Mouse (Mus musculus) heart, embryonic 11.5 days (tissue): Measurements from ENCODE around the gene Inpp4a. TPM values are rescaled to one million over a fixed set of nuclear protein-coding genes. Genes with fewer than 3 reads are reported as not detected.

ENCODE experiments used
- ATAC-seq: fragments of 200-750 bp; cut with Nextera tagmentation; replicated peaks from 2 replicates; pipeline ENCODE4 v1.8.0; 2017; ENCODE audit warnings: moderate library complexity; ENCODE audit not compliant: insufficient number of reproducible peaks, low FRiP score, low TSS enrichment
- H3K27ac ChIP-seq: fragments of 300-500 bp; sonication (generic); 2 replicates; pipeline ENCODE4 v1.5.1; 2014; ENCODE audit warnings: mild to moderate bottlenecking, low read depth, low read length
- H3K27me3 ChIP-seq: fragments of 300-500 bp; sonication (generic); 2 replicates; pipeline ENCODE4 v1.6.1; 2014; ENCODE audit warnings: mild to moderate bottlenecking, low read length, mixed read lengths; ENCODE audit not compliant: control insufficient read depth, insufficient read depth
- H3K36me3 ChIP-seq: fragments of 300-500 bp; sonication (generic); 2 replicates; pipeline ENCODE4 v1.6.1; 2014; ENCODE audit warnings: mild to moderate bottlenecking, low read length, moderate library complexity, mixed read lengths; ENCODE audit not compliant: control insufficient read depth, insufficient read depth
- H3K4me1 ChIP-seq: fragments of 300-500 bp; sonication (generic); 2 replicates; pipeline ENCODE4 v1.6.1; 2014; ENCODE audit warnings: low read length; ENCODE audit not compliant: control insufficient read depth, insufficient read depth
- H3K4me2 ChIP-seq: fragments of 300-500 bp; sonication (generic); 2 replicates; pipeline ENCODE4 v1.6.1; 2014; ENCODE audit warnings: mild to moderate bottlenecking, moderate library complexity
- H3K4me3 ChIP-seq: fragments of 300-500 bp; sonication (generic); 2 replicates; pipeline ENCODE4 v1.5.1; 2014; ENCODE audit warnings: low read depth, low read length
- H3K9ac ChIP-seq: fragments of 300-500 bp; sonication (generic); 2 replicates; pipeline ENCODE4 v1.6.1; 2014; ENCODE audit warnings: mild to moderate bottlenecking, low read depth, low read length, moderate library complexity
- H3K9me3 ChIP-seq: fragments of 300-500 bp; sonication (generic); replicated peaks from 2 replicates; pipeline ENCODE4 v1.6.1; 2016; ENCODE audit warnings: low read length; ENCODE audit not compliant: control insufficient read depth
- WGBS: fragments of 180-500 bp; shearing (Covaris S2); extraction: QIAGEN DNeasy Blood & Tissue Kit; methylation state at CpG from one replicate; pipeline ENCODE4 v1.1.7; 2014; ENCODE audit not compliant: insufficient replicate concordance; 5-methylcytosine and 5-hydroxymethylcytosine counted together
- polyA plus RNA-seq: library from polyadenylated mRNA; unstranded; fragments of >200 nt; fragmentation: Nextera tagmentation; extraction: Ambion mirVana; gene quantifications from 2 replicates; pipeline ENCODE4 v1.2.1, GENCODE M21; 2014

Gene Inpp4a
- polyA plus RNA-seq, 1 experiment from 2014 or later: 12.7 TPM

GRCm38 (mm10) chr1:37309939-37310515 is 10.4 kb downstream of the Inpp4a start:
- H3K9me3 ChIP-seq: no peaks in the 10 kb centered on the region
- no peaks in the 10 kb centered on the region for H3K36me3 ChIP-seq
- no peak overlapping the region for H3K4me2 ChIP-seq
- no peaks in the 10 kb centered on the region for H3K27me3 ChIP-seq
- WGBS: 94% methylated on average over 4 of the region's 4 CpGs
- no peak for ATAC-seq
- no peak overlapping the region for H3K27ac ChIP-seq
- H3K4me1 ChIP-seq: peaks cover 13% of the 10 kb centered on the region
- no peak overlapping the region for H3K9ac ChIP-seq
- no peak overlapping the region for H3K4me3 ChIP-seq

- peak overlapping the region; percentile 39; the same call in 1 of the 2 replicates for H3K9ac ChIP-seq
- no peak overlapping the region for H3K4me2 ChIP-seq
- no peak overlapping the region for H3K4me3 ChIP-seq
- H3K27me3 ChIP-seq: no peaks in the 10 kb centered on the region
- 0 out of 2 replicates have a peak overlapping the region, but pooled peaks have one; percentile 29 for H3K27ac ChIP-seq
- ATAC-seq: no peak
- no peaks in the 10 kb centered on the region for H3K9me3 ChIP-seq
- WGBS: 32% methylated on average over 7 of the region's 7 CpGs
- peaks cover 19% of the 10 kb centered on the region for H3K4me1 ChIP-seq
- H3K36me3 ChIP-seq: no peaks in the 10 kb centered on the region
Measured at GRCm38 (mm10) chr1:37314338-37314737, 14.7 kb downstream of the Inpp4a start.

- WGBS: 72% methylated on average over 7 of the region's 7 CpGs
- no peaks in the 10 kb centered on the region for H3K9me3 ChIP-seq
- no peak overlapping the region for H3K27ac ChIP-seq
- no peak for ATAC-seq
- H3K4me3 ChIP-seq: no peak overlapping the region
- peaks cover 15% of the 10 kb centered on the region for H3K4me1 ChIP-seq
- H3K4me2 ChIP-seq: no peak overlapping the region
- no peaks in the 10 kb centered on the region for H3K36me3 ChIP-seq
- no peaks in the 10 kb centered on the region for H3K27me3 ChIP-seq
- no peak overlapping the region for H3K9ac ChIP-seq
Measured at GRCm38 (mm10) chr1:37317644-37318285, 18.1 kb downstream of the Inpp4a start.

- no peaks in the 10 kb centered on the region for H3K9me3 ChIP-seq
- no peak overlapping the region for H3K9ac ChIP-seq
- no peak overlapping the region for H3K4me2 ChIP-seq
- H3K27me3 ChIP-seq: no peaks in the 10 kb centered on the region
- 83% methylated on average over 2 of the region's 2 CpGs for WGBS
- H3K4me3 ChIP-seq: no peak overlapping the region
- no peaks in the 10 kb centered on the region for H3K36me3 ChIP-seq
- peaks cover 15% of the 10 kb centered on the region for H3K4me1 ChIP-seq
- H3K27ac ChIP-seq: no peak overlapping the region
- no peak for ATAC-seq
Measured at GRCm38 (mm10) chr1:37318558-37318957, 18.9 kb downstream of the Inpp4a start.

- H3K36me3 ChIP-seq: no peaks in the 10 kb centered on the region
- H3K4me1 ChIP-seq: no peaks in the 10 kb centered on the region
- no peak overlapping the region for H3K9ac ChIP-seq
- no peak overlapping the region for H3K27ac ChIP-seq
- 83% methylated on average over 2 of the region's 2 CpGs for WGBS
- H3K4me2 ChIP-seq: no peak overlapping the region
- H3K9me3 ChIP-seq: no peaks in the 10 kb centered on the region
- no peak overlapping the region for H3K4me3 ChIP-seq
- ATAC-seq: no peak
- no peaks in the 10 kb centered on the region for H3K27me3 ChIP-seq
Measured at GRCm38 (mm10) chr1:37322690-37323089, 23.0 kb downstream of the Inpp4a start.

GRCm38 (mm10) chr1:37323208-37323607 is 23.5 kb downstream of the Inpp4a start:
- no peaks in the 10 kb centered on the region for H3K36me3 ChIP-seq
- H3K4me2 ChIP-seq: no peak overlapping the region
- no peak overlapping the region for H3K27ac ChIP-seq
- H3K27me3 ChIP-seq: no peaks in the 10 kb centered on the region
- H3K4me1 ChIP-seq: no peaks in the 10 kb centered on the region
- no peaks in the 10 kb centered on the region for H3K9me3 ChIP-seq
- H3K9ac ChIP-seq: no peak overlapping the region
- no peak for ATAC-seq
- H3K4me3 ChIP-seq: no peak overlapping the region
- WGBS: 84% methylated on average over 4 of the region's 4 CpGs

- 43% methylated on average over 5 of the region's 5 CpGs for WGBS
- H3K27me3 ChIP-seq: no peaks in the 10 kb centered on the region
- ATAC-seq: no peak; the same call in 1 of the 2 replicates
- H3K27ac ChIP-seq: no peak overlapping the region
- no peaks in the 10 kb centered on the region for H3K36me3 ChIP-seq
- H3K4me2 ChIP-seq: no peak overlapping the region
- no peaks in the 10 kb centered on the region for H3K4me1 ChIP-seq
- no peak overlapping the region for H3K9ac ChIP-seq
- no peaks in the 10 kb centered on the region for H3K9me3 ChIP-seq
- H3K4me3 ChIP-seq: no peak overlapping the region
Measured at GRCm38 (mm10) chr1:37324569-37324968, 24.9 kb downstream of the Inpp4a start.

GRCm38 (mm10) chr1:37327311-37327710 is 27.6 kb downstream of the Inpp4a start:
- no peaks in the 10 kb centered on the region for H3K4me1 ChIP-seq
- no peak for ATAC-seq
- H3K9me3 ChIP-seq: no peaks in the 10 kb centered on the region
- H3K4me2 ChIP-seq: no peak overlapping the region
- H3K4me3 ChIP-seq: no peak overlapping the region
- WGBS: 54% methylated on average over 4 of the region's 4 CpGs
- H3K27me3 ChIP-seq: no peaks in the 10 kb centered on the region
- H3K36me3 ChIP-seq: no peaks in the 10 kb centered on the region
- no peak overlapping the region for H3K9ac ChIP-seq
- no peak overlapping the region for H3K27ac ChIP-seq

GRCm38 (mm10) chr1:37329132-37329531 is 29.5 kb downstream of the Inpp4a start:
- H3K9ac ChIP-seq: no peak overlapping the region
- WGBS: 78% methylated on average over 3 of the region's 3 CpGs
- no peaks in the 10 kb centered on the region for H3K9me3 ChIP-seq
- no peak overlapping the region for H3K4me3 ChIP-seq
- no peaks in the 10 kb centered on the region for H3K4me1 ChIP-seq
- no peaks in the 10 kb centered on the region for H3K27me3 ChIP-seq
- H3K4me2 ChIP-seq: no peak overlapping the region
- H3K36me3 ChIP-seq: no peaks in the 10 kb centered on the region
- no peak overlapping the region for H3K27ac ChIP-seq
- ATAC-seq: no peak
